Mouse (Mus musculus) embryonic fibroblast, embryonic 13.5 days (primary cell): ENCODE data around the gene Ppfia1.

Experiments
- CTCF ChIP-seq: IDR thresholded peaks from 2 replicates; pipeline ENCODE4 v1.5.1; 2011; ENCODE audit warnings: mild to moderate bottlenecking, control low read depth, low read length, moderate library complexity, borderline replicate concordance; ENCODE audit not compliant: insufficient read depth
- POLR2A ChIP-seq: IDR thresholded peaks from 2 replicates; pipeline ENCODE4 v1.6.1; 2011; ENCODE audit warnings: low read depth, mild to moderate bottlenecking, control low read depth, low read length, moderate library complexity

DNA sequence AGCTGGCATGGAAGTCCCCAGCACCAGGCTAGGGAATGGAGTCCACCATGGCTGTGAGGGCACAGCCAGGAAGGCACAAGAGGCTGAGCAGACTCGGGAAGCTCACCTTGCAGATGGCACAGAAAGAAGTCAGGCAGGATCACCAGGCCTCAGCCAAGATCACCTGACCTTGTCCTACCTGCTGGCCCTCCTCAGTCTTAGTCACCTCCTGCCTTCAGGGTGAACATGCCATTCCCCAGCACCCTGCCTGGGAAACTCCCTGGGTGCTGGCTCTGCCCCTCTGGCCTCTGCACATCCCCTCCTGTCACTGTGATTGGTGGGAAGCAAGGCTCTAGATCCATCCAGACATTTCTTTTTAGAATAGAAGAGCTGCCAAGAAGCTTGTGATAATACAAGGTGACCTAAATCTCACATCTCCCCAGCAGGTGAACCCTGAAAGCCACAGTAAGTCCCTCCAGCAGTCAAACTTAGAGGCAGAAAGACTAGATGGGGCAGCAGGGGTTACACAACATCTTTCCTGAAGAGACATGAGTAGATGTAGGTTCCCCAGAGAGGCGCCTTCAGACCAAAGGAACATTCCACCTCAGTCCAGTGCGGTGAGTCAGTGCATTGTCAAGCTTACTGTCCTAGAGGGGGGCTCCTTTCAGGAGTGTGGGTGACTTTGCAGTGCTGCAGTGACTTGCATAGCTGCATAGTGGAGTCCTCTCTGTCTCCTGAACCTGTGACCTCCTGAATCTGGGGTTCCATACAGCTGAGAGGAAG, 13.6 kb upstream of the Ppfia1 start:
- TF ChIP-seq POLR2A (no peak), CTCF (no peak)
